Mouse (Mus musculus): ENCODE data around the gene Icosl. TPM values are rescaled to one million over a fixed set of nuclear protein-coding genes. Genes with fewer than 3 reads are reported as not detected.

Icosl gene
- polyA plus RNA-seq, 1 experiment from 2014 or later, result 1.2 TPM

DNA sequence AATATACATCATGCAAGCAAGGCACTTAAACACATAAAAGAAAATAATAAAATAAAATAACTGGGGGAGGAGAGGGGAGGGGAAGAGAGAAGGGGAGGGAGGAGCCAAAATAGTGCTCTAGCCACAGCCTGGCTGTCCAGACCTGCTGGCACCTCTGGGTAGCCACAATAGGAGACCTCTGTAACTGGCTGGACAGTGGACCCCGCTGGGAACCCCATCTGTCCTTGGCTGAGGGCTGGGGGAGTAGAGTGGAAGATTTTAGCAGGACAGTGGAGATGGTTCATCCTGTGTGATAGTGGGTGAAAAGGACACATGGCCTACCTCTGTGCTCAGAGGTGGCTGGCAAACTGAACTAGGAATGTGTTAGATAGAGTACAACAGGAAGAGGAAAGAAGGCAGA is 24.6 kb upstream of the Icosl start:
- Histone ChIP-seq H3K27ac (replicated peaks) (no peak overlapping the region), H3K4me3 (no peak overlapping the region), H3K4me1 (peaks cover 5% of the 10 kb centered on the region; the same call in 1 of the 2 replicates), H3K36me3 (no peaks in the 10 kb centered on the region), H3K9ac (replicated peaks) (no peak overlapping the region), H3K27me3 (peaks cover 12% of the 10 kb centered on the region), H3K4me2 (replicated peaks) (no peak overlapping the region), H3K9me3 (no peaks in the 10 kb centered on the region)
- 70% methylated on average over 1 of the region's 1 CpGs for WGBS
- 0 out of 2 replicates have a peak, but pooled peaks have one; percentile 30 for ATAC-seq (ENCODE audit: low FRiP score, low read depth)

GRCm38 (mm10) chr10:78046388-78046787 is 22.7 kb upstream of the Icosl start:
- H3K9me3 ChIP-seq, result no peaks in the 10 kb centered on the region
- H3K9ac ChIP-seq (replicated peaks), result no peak overlapping the region
- H3K27me3 ChIP-seq, result peaks cover 12% of the 10 kb centered on the region
- WGBS, result 84% methylated on average over 4 of the region's 4 CpGs
- no peaks in the 10 kb centered on the region for H3K36me3 ChIP-seq
- H3K4me3 ChIP-seq, result no peak overlapping the region
- peaks cover 5% of the 10 kb centered on the region; the same call in 1 of the 2 replicates for H3K4me1 ChIP-seq
- no peak for ATAC-seq (ENCODE audit: low FRiP score, low read depth)
- no peak overlapping the region for H3K27ac ChIP-seq (replicated peaks)
- no peak overlapping the region for H3K4me2 ChIP-seq (replicated peaks)

DNA sequence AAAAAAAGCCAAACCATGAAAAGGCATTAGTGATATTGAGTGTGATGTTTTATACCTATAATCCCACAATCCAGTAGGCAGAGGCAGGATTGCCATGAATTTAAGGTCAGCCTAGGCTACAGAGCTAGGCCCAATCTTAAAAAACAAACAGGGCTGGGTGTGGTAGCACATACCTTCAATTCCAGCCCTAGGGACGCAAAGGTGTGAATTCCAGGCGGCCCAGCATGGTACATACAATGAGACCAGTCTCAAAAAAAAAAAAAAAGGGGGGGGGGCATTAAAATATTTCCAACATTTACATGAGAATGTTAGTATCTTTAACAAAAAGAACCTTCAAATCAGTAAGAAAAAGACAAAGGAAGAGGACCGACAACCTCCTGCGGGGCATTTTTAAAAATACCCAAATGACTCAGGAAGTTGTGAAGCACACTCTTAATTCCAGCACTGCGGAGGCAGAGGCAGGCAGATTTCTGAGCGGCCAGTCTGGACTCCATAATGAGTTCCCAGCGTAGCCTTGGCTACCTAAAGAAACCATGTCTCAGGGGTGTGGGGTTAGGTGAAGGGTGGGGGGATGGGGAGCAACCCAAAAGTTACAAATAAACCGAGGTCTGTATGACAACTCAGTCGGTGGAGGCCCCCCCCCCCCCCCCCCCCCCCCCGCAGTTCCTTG is 20.9 kb upstream of the Icosl start:
- Histone ChIP-seq H3K4me1 (peaks cover 3% of the 10 kb centered on the region; the same call in 1 of the 2 replicates), H3K9ac (replicated peaks) (no peak overlapping the region), H3K4me3 (no peak overlapping the region), H3K4me2 (replicated peaks) (no peak overlapping the region), H3K27me3 (peaks cover under 1% of the 10 kb centered on the region; the same call in 1 of the 2 replicates), H3K27ac (replicated peaks) (no peak overlapping the region), H3K36me3 (no peaks in the 10 kb centered on the region), H3K9me3 (no peaks in the 10 kb centered on the region)
- WGBS, result 90% methylated on average over 9 of the region's 10 CpGs
- no peak for ATAC-seq (ENCODE audit: low FRiP score, low read depth)

DNA sequence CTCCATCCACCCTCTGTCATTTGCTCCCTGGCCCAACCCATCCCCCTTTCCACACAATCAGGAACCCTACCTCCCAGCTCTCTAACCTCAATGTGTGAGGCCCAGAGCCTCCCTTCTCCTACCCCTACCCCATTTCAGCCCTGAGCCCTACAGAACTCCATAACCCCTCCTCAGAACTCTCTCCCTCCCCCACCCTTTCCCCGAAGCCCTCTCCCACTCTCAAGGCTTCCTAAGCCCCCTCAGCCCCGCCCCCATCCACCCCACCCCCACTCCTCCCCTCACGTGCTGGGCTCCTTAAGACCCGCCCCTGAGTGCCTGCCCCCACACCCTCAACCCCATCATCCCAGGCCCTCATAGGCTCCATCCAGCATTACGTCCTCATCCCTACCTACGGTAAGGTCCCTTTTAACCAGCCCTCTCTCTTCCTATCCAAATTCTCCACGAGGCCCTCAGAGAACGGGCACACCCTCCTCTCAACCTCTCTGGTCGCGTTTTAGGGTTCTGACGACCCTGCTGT is 19.5 kb upstream of the Icosl start:
- 54% methylated on average over 11 of the region's 11 CpGs for WGBS
- Histone ChIP-seq H3K4me2 (replicated peaks) (no peak overlapping the region), H3K27me3 (no peaks in the 10 kb centered on the region), H3K27ac (replicated peaks) (no peak overlapping the region), H3K36me3 (no peaks in the 10 kb centered on the region), H3K4me3 (no peak overlapping the region), H3K9me3 (no peaks in the 10 kb centered on the region), H3K4me1 (no peaks in the 10 kb centered on the region; the same call in 1 of the 2 replicates), H3K9ac (replicated peaks) (no peak overlapping the region)
- no peak for ATAC-seq (ENCODE audit: low FRiP score, low read depth)

DNA sequence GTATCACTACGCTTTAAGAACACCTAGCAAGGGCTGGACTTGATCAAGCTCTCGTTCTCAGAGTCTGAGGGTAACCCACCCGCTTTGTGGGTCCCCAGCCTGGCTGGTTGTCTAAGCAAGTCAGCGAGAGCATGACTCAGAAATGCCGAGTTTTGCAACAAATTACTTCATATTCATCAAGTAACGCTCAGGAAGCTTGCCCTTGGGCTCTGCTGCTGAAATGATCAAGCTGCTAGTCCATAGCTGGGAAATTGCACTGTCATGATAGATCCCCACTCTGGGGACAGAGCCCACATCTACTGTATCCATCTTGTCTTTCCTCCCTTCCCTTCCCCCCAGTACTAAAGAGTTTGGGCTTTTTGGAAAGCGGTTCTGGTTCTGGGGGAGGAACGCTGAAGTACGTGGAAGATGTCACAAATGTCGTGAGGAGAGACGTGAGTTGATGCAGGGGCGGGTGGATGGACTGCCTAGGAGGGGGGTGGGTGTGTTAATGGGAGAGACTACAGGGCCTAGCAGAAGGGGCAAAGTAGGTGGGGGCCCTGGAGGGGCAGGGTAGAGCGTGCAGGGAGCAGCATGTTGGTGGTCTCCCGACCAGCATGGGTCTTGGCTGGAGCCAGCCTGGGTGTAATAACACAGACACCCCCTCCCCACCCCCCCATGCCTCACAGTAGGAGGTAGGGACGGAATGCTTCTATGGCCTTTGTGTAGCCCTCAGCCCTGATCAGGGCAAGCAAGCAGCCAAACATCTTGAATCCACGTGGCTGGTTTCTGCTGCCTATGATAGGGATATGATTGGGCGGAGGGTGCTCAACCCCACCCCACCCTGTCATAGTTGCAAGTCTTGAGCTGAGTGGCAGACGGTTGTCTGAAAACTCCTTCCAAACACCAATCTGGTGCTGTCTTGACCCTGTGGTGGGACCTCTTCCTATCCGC is 14.2 kb upstream of the Icosl start:
- H3K4me3 ChIP-seq, result no peak overlapping the region
- H3K9me3 ChIP-seq, result no peaks in the 10 kb centered on the region
- H3K27ac ChIP-seq (replicated peaks), result no peak overlapping the region
- no peak for ATAC-seq (ENCODE audit: low FRiP score, low read depth)
- 74% methylated on average over 19 of the region's 19 CpGs for WGBS
- H3K4me2 ChIP-seq (replicated peaks), result no peak overlapping the region
- H3K9ac ChIP-seq (replicated peaks), result no peak overlapping the region
- H3K4me1 ChIP-seq, result no peaks in the 10 kb centered on the region; the same call in 1 of the 2 replicates
- H3K36me3 ChIP-seq, result no peaks in the 10 kb centered on the region
- H3K27me3 ChIP-seq, result no peaks in the 10 kb centered on the region

- Histone ChIP-seq H3K27ac (replicated peaks) (no peak overlapping the region), H3K9me3 (no peaks in the 10 kb centered on the region), H3K4me2 (replicated peaks) (no peak overlapping the region), H3K27me3 (no peaks in the 10 kb centered on the region), H3K36me3 (no peaks in the 10 kb centered on the region), H3K4me3 (no peak overlapping the region), H3K4me1 (no peaks in the 10 kb centered on the region; the same call in 1 of the 2 replicates), H3K9ac (replicated peaks) (no peak overlapping the region)
- no peak for ATAC-seq (ENCODE audit: low FRiP score, low read depth)
- WGBS, result 89% methylated on average over 8 of the region's 8 CpGs
Measured at GRCm38 (mm10) chr10:78057056-78057455, 12.0 kb upstream of the Icosl start.

DNA sequence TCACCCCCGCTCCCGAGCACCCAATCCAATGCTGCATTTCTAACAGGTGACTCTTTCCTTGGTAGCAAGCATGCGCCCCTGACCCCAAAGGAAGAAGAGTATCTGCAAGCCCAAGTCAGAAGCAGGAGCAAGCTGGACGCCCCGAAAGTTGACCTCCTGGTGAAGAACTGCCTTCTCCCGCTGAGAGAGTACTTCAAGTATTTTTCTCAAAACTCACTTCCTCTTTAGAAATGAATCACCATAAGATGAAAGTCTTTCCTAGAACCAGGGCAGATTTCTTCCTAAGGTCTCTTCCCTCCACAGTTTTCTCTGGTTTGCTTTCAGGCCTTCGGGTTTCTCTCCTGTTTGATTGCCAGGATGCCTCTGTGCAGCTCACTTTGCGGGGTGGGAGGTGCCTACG is 6.0 kb upstream of the Icosl start:
- no peak overlapping the region for H3K4me3 ChIP-seq
- no peak overlapping the region for H3K9ac ChIP-seq (replicated peaks)
- 89% methylated on average over 9 of the region's 9 CpGs for WGBS
- no peaks in the 10 kb centered on the region for H3K9me3 ChIP-seq
- no peaks in the 10 kb centered on the region for H3K36me3 ChIP-seq
- peaks cover 10% of the 10 kb centered on the region; the same call in 1 of the 2 replicates for H3K27me3 ChIP-seq
- H3K27ac ChIP-seq (replicated peaks), result no peak overlapping the region
- no peak overlapping the region for H3K4me2 ChIP-seq (replicated peaks)
- H3K4me1 ChIP-seq, result no peaks in the 10 kb centered on the region
- no peak for ATAC-seq (ENCODE audit: low FRiP score, low read depth)

DNA sequence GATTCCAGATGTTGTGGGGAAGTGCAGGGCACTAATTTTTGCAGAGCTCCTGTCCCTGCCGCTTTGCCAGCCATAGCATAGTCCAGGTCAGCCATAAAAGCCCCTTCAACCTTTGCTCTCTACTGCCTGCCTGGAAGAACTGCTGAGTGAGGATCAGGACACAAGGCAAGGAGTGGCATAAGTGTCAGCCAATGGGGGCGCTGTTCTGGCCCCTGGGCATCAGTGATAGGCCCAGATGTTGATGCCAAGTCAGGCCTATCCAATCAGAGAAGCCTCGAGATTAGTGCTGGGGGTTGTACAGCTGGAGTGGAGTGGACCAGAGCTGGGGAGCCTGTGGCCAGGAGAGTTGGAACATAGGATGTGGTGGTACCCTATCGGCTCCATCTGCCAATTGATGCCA is 1.9 kb upstream of the Icosl start:
- Histone ChIP-seq H3K36me3 (no peaks in the 10 kb centered on the region), H3K27me3 (peaks cover 39% of the 10 kb centered on the region), H3K4me1 (peaks cover 10% of the 10 kb centered on the region; the same call in 1 of the 2 replicates), H3K4me2 (replicated peaks) (no peak overlapping the region), H3K27ac (replicated peaks) (no peak overlapping the region), H3K9ac (replicated peaks) (no peak overlapping the region), H3K9me3 (no peaks in the 10 kb centered on the region), H3K4me3 (no peak overlapping the region)
- WGBS, result 45% methylated on average over 4 of the region's 4 CpGs
- no peak for ATAC-seq (ENCODE audit: low FRiP score, low read depth)

DNA sequence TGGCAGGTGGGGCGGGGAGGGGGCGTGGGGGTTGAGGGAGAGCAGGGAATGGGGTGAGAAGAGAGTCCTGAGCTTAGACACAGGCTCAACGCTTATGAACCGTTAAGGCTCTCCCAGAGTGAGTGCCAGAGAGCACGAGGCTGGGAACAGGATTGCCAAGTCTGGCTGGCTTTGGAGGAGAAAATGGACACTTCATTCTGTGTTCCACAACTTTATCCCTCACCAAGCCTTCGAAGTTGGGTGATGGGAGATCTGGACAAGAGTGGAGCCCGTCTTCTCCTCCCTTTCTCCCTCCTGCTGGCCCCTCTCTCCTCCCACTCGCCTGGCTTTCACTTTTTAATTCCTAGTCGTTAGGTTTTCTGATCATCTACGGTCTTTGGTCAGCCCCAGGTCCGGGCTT is 561 bp upstream of the Icosl start:
- Histone ChIP-seq H3K4me1 (peaks cover 10% of the 10 kb centered on the region; the same call in 1 of the 2 replicates), H3K4me3 (peak overlapping the region; percentile 64), H3K9me3 (no peaks in the 10 kb centered on the region), H3K9ac (replicated peaks) (0 out of 2 replicates have a peak overlapping the region, but pooled peaks have one; percentile 62), H3K4me2 (replicated peaks) (peak overlapping the region; percentile 99), H3K27ac (replicated peaks) (no peak overlapping the region), H3K27me3 (peaks cover 39% of the 10 kb centered on the region), H3K36me3 (no peaks in the 10 kb centered on the region)
- WGBS, result 31% methylated on average over 11 of the region's 11 CpGs
- ATAC-seq (ENCODE audit: low FRiP score, low read depth), result peak; percentile 8; the same call in 1 of the 2 replicates

GRCm38 (mm10) chr10:78074151-78074550 is 5.0 kb downstream of the Icosl start:
- H3K9me3 ChIP-seq, result no peaks in the 10 kb centered on the region
- H3K4me3 ChIP-seq, result no peak overlapping the region
- H3K4me1 ChIP-seq, result peaks cover 6% of the 10 kb centered on the region; the same call in 1 of the 2 replicates
- peaks cover 19% of the 10 kb centered on the region for H3K27me3 ChIP-seq
- H3K36me3 ChIP-seq, result no peaks in the 10 kb centered on the region
- no peak overlapping the region for H3K9ac ChIP-seq (replicated peaks)
- H3K27ac ChIP-seq (replicated peaks), result no peak overlapping the region
- no peak overlapping the region for H3K4me2 ChIP-seq (replicated peaks)
- no peak for ATAC-seq (ENCODE audit: low FRiP score, low read depth)
- WGBS, result 68% methylated on average over 4 of the region's 4 CpGs

DNA sequence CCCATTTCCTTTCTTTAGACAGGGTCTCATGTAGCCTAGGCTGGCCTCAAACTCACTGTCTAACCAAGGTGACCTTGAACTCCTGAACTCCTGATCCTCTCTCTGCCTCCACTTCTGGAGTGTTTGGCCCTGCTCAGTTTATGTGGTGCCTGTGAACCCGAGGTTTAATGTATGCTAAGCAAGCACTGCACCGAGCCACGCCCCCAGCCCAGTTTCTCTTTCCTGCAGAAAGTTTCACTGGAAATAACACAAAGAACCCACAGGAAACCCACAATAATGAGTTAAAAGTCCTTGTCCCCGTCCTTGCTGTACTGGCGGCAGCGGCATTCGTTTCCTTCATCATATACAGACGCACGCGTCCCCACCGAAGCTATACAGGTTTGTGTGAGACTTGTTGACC is 5.9 kb downstream of the Icosl start:
- H3K4me3 ChIP-seq, result no peak overlapping the region
- H3K9me3 ChIP-seq, result no peaks in the 10 kb centered on the region
- no peak overlapping the region for H3K27ac ChIP-seq (replicated peaks)
- H3K9ac ChIP-seq (replicated peaks), result no peak overlapping the region
- 86% methylated on average over 11 of the region's 11 CpGs for WGBS
- ATAC-seq (ENCODE audit: low FRiP score, low read depth), result no peak
- no peaks in the 10 kb centered on the region for H3K4me1 ChIP-seq
- H3K36me3 ChIP-seq, result no peaks in the 10 kb centered on the region
- H3K27me3 ChIP-seq, result peaks cover 12% of the 10 kb centered on the region
- no peak overlapping the region for H3K4me2 ChIP-seq (replicated peaks)

DNA sequence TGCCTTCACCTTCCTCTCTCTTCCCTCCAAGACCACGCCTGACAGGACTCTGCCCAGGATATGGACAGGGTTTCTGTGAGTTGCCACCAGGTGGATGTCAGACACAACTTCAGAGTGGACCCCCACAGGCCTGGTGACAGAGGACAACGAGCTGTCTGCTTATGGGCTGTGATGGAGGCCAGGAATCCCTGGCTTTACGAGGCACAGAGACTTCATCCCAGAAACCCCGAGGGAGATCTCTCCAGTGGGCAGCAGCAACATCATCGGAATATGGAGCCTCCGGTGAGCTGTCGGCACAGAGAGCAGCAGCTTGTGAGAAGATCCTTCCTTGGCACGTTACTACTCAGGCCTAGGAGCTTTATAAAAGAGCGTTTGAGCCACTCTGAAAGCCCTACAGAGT is 8.8 kb downstream of the Icosl start:
- Histone ChIP-seq H3K9me3 (no peaks in the 10 kb centered on the region), H3K4me3 (no peak overlapping the region), H3K27ac (replicated peaks) (no peak overlapping the region), H3K36me3 (no peaks in the 10 kb centered on the region), H3K9ac (replicated peaks) (no peak overlapping the region), H3K4me2 (replicated peaks) (no peak overlapping the region), H3K4me1 (no peaks in the 10 kb centered on the region), H3K27me3 (no peaks in the 10 kb centered on the region)
- WGBS, result 84% methylated on average over 9 of the region's 9 CpGs
- ATAC-seq (ENCODE audit: low FRiP score, low read depth), result no peak
